Mouse (Mus musculus): ENCODE measurements around the gene Nt5dc1. TPM values are rescaled to one million over a fixed set of nuclear protein-coding genes. Genes with fewer than 3 reads are reported as not detected.
"Not testable (repeated sequence)": the region's sequence is repeated elsewhere in the genome, so short reads cannot be mapped to it uniquely, and the experiment has no call there.

The Nt5dc1 gene
- 10.1 and 13.0 TPM in 2 replicates for polyA plus RNA-seq (2016; fragmentation: Nextera tagmentation; extraction: Ambion mirVana)

- no peaks in the 10 kb centered on the region for H3K27me3 ChIP-seq (replicated peaks)
- peak within 1 kb of the TSS; percentile 76 for H3K9ac ChIP-seq
Observed at GRCm38 (mm10) chr10:34418204-34418756, at the start of gene Nt5dc1. Nt5dc1 (minus strand) TSS chr10:34418552.

GRCm38 (mm10) chr10:34464321-34464720 is 46.0 kb upstream of the Nt5dc1 start:
- Histone ChIP-seq H3K4me1 (no peaks in the 10 kb centered on the region), H3K4me3 (no peak overlapping the region), H3K27me3 (replicated peaks) (no peaks in the 10 kb centered on the region), H3K36me3 (no peaks in the 10 kb centered on the region), H3K9me3 (replicated peaks) (no peaks in the 10 kb centered on the region), H3K4me2 (no peak overlapping the region), H3K9ac (no peak overlapping the region), H3K27ac (no peak overlapping the region)
- WGBS (ENCODE audit: insufficient replicate concordance): 73% methylated on average over 4 of the region's 4 CpGs
- ATAC-seq: no peak

More at GRCm38 (mm10) chr10:34418204-34418756, at the start of gene Nt5dc1:
- no peaks in the 10 kb centered on the region for H3K9me3 ChIP-seq (replicated peaks)
- peak; percentile 97 for ATAC-seq
- peak within 1 kb of the TSS; percentile 86 for H3K27ac ChIP-seq
- peak within 1 kb of the TSS; percentile 71 for H3K4me3 ChIP-seq
- H3K4me2 ChIP-seq: peak within 1 kb of the TSS; percentile 67
- under 1% methylated on average over 49 of the region's 49 CpGs for WGBS (ENCODE audit: insufficient replicate concordance)
- no peaks in the 10 kb centered on the region for H3K36me3 ChIP-seq
- peaks cover 42% of the 10 kb centered on the region for H3K4me1 ChIP-seq

- WGBS (ENCODE audit: insufficient replicate concordance): 56% methylated on average over 4 of the region's 4 CpGs
- no peak overlapping the region for H3K27ac ChIP-seq
Observed at GRCm38 (mm10) chr10:34461451-34461850, 43.1 kb upstream of the Nt5dc1 start.

GRCm38 (mm10) chr10:34449469-34449868 is 31.1 kb upstream of the Nt5dc1 start:
- no peaks in the 10 kb centered on the region for H3K36me3 ChIP-seq
- H3K4me3 ChIP-seq: no peak overlapping the region
- no peak overlapping the region for H3K4me2 ChIP-seq
- no peak overlapping the region for H3K9ac ChIP-seq
- 48% methylated on average over 1 of the region's 1 CpGs for WGBS (ENCODE audit: insufficient replicate concordance)
- ATAC-seq: no peak
- H3K27me3 ChIP-seq (replicated peaks): no peaks in the 10 kb centered on the region
- H3K9me3 ChIP-seq (replicated peaks): no peaks in the 10 kb centered on the region
- no peaks in the 10 kb centered on the region for H3K4me1 ChIP-seq
- no peak overlapping the region for H3K27ac ChIP-seq

More at GRCm38 (mm10) chr10:34461451-34461850, 43.1 kb upstream of the Nt5dc1 start:
- Histone ChIP-seq H3K27me3 (replicated peaks) (no peaks in the 10 kb centered on the region), H3K36me3 (no peaks in the 10 kb centered on the region), H3K9me3 (replicated peaks) (no peaks in the 10 kb centered on the region), H3K4me1 (no peaks in the 10 kb centered on the region), H3K9ac (no peak overlapping the region), H3K4me3 (no peak overlapping the region), H3K4me2 (no peak overlapping the region)
- ATAC-seq: no peak

- H3K9me3 ChIP-seq (replicated peaks); ATAC-seq; H3K4me2 ChIP-seq; H3K36me3 ChIP-seq; H3K27me3 ChIP-seq (replicated peaks); H3K27ac ChIP-seq; H3K4me3 ChIP-seq; H3K9ac ChIP-seq; H3K4me1 ChIP-seq: not testable (repeated sequence)
- WGBS (ENCODE audit: insufficient replicate concordance): 81% methylated on average over 7 of the region's 14 CpGs
Observed at GRCm38 (mm10) chr10:34434191-34434590, 15.8 kb upstream of the Nt5dc1 start.

GRCm38 (mm10) chr10:34431783-34432182 is 13.4 kb upstream of the Nt5dc1 start:
- no peak for ATAC-seq
- H3K9ac ChIP-seq: no peak overlapping the region
- no peak overlapping the region for H3K4me2 ChIP-seq
- H3K36me3 ChIP-seq: no peaks in the 10 kb centered on the region
- no peaks in the 10 kb centered on the region for H3K9me3 ChIP-seq (replicated peaks)
- no peaks in the 10 kb centered on the region for H3K4me1 ChIP-seq
- no peak overlapping the region for H3K27ac ChIP-seq
- H3K27me3 ChIP-seq (replicated peaks): no peaks in the 10 kb centered on the region
- no peak overlapping the region for H3K4me3 ChIP-seq

- 64% methylated on average over 4 of the region's 4 CpGs for WGBS (ENCODE audit: insufficient replicate concordance)
- peak overlapping the region; percentile 86 for H3K27ac ChIP-seq
- ATAC-seq: peak; percentile 18
- H3K27me3 ChIP-seq (replicated peaks); H3K9me3 ChIP-seq (replicated peaks); H3K36me3 ChIP-seq: not testable (repeated sequence)
- H3K4me1 ChIP-seq: peaks cover 42% of the 10 kb centered on the region
- peak overlapping the region; percentile 71 for H3K4me3 ChIP-seq
- peak overlapping the region; percentile 55 for H3K9ac ChIP-seq
- peak overlapping the region; percentile 67 for H3K4me2 ChIP-seq
Observed at GRCm38 (mm10) chr10:34418794-34419193, 442 bp upstream of the Nt5dc1 start.

- Histone ChIP-seq H3K9me3 (replicated peaks) (no peaks in the 10 kb centered on the region), H3K4me2 (no peak overlapping the region), H3K4me3 (no peak overlapping the region), H3K27me3 (replicated peaks) (no peaks in the 10 kb centered on the region), H3K4me1 (no peaks in the 10 kb centered on the region), H3K36me3 (peaks cover 28% of the 10 kb centered on the region), H3K27ac (no peak overlapping the region), H3K9ac (no peak overlapping the region)
- ATAC-seq: no peak
Observed at GRCm38 (mm10) chr10:34399267-34399666, 19.1 kb downstream of the Nt5dc1 start.

- Histone ChIP-seq H3K4me2 (no peak overlapping the region), H3K27me3 (replicated peaks) (no peaks in the 10 kb centered on the region), H3K27ac (no peak overlapping the region), H3K36me3 (peaks cover 12% of the 10 kb centered on the region), H3K4me3 (no peak overlapping the region), H3K9me3 (replicated peaks) (no peaks in the 10 kb centered on the region), H3K4me1 (no peaks in the 10 kb centered on the region), H3K9ac (no peak overlapping the region)
- 84% methylated on average over 4 of the region's 4 CpGs for WGBS (ENCODE audit: insufficient replicate concordance)
- ATAC-seq: no peak
Observed at GRCm38 (mm10) chr10:34396959-34397358, 21.4 kb downstream of the Nt5dc1 start.

GRCm38 (mm10) chr10:34389681-34390080 is 28.7 kb downstream of the Nt5dc1 start, which contains the start of gene Col10a1:
Col10a1 (plus strand) TSS chr10:34389981.
- H3K4me1 ChIP-seq: no peaks in the 10 kb centered on the region
- ATAC-seq: no peak
- 76% methylated on average over 8 of the region's 8 CpGs for WGBS (ENCODE audit: insufficient replicate concordance)
- H3K27me3 ChIP-seq (replicated peaks): no peaks in the 10 kb centered on the region
- H3K36me3 ChIP-seq: no peaks in the 10 kb centered on the region
- no peaks in the 10 kb centered on the region for H3K9me3 ChIP-seq (replicated peaks)
- H3K9ac ChIP-seq: no peak within 1 kb of the TSS
- no peak within 1 kb of the TSS for H3K4me2 ChIP-seq
- H3K27ac ChIP-seq: no peak within 1 kb of the TSS
- no peak within 1 kb of the TSS for H3K4me3 ChIP-seq

GRCm38 (mm10) chr10:34385636-34386035 is 32.7 kb downstream of the Nt5dc1 start:
- H3K9ac ChIP-seq: no peak overlapping the region
- 72% methylated on average over 5 of the region's 5 CpGs for WGBS (ENCODE audit: insufficient replicate concordance)

GRCm38 (mm10) chr10:34373332-34373731 is 45.0 kb downstream of the Nt5dc1 start:
- H3K4me1 ChIP-seq: no peaks in the 10 kb centered on the region
- H3K36me3 ChIP-seq: no peaks in the 10 kb centered on the region
- 79% methylated on average over 7 of the region's 7 CpGs for WGBS (ENCODE audit: insufficient replicate concordance)
- no peaks in the 10 kb centered on the region for H3K9me3 ChIP-seq (replicated peaks)
- H3K27me3 ChIP-seq (replicated peaks): no peaks in the 10 kb centered on the region
- H3K9ac ChIP-seq: no peak overlapping the region
- no peak overlapping the region for H3K27ac ChIP-seq
- ATAC-seq: no peak
- no peak overlapping the region for H3K4me2 ChIP-seq
- H3K4me3 ChIP-seq: no peak overlapping the region

More at GRCm38 (mm10) chr10:34385636-34386035, 32.7 kb downstream of the Nt5dc1 start:
- Histone ChIP-seq H3K9me3 (replicated peaks) (no peaks in the 10 kb centered on the region), H3K4me3 (no peak overlapping the region), H3K36me3 (no peaks in the 10 kb centered on the region), H3K4me2 (no peak overlapping the region), H3K27me3 (replicated peaks) (no peaks in the 10 kb centered on the region), H3K27ac (no peak overlapping the region), H3K4me1 (no peaks in the 10 kb centered on the region)
- no peak for ATAC-seq

- no peak for ATAC-seq
- Histone ChIP-seq H3K27me3 (replicated peaks) (no peaks in the 10 kb centered on the region), H3K4me1 (no peaks in the 10 kb centered on the region), H3K4me2 (no peak overlapping the region), H3K4me3 (no peak overlapping the region), H3K9me3 (replicated peaks) (no peaks in the 10 kb centered on the region), H3K27ac (no peak overlapping the region), H3K9ac (no peak overlapping the region), H3K36me3 (no peaks in the 10 kb centered on the region)
- whole genome bisulfite sequencing (ENCODE audit: insufficient replicate concordance): 70% methylated on average over 5 of the region's 5 CpGs
Observed at GRCm38 (mm10) chr10:34368138-34368537, 50.2 kb downstream of the Nt5dc1 start.

Measured in liver, embryonic 12.5 days (tissue).